Mouse (Mus musculus) fibroblast of lung, adult 2 months (primary cell): ENCODE measurements around the gene Gm28635.

Source experiments
- DNase-seq: peaks from one replicate; pipeline ENCODE4 v3.0.0-alpha.2; 2011; ENCODE audit warnings: low read depth

The Gm28635 gene

DNA sequence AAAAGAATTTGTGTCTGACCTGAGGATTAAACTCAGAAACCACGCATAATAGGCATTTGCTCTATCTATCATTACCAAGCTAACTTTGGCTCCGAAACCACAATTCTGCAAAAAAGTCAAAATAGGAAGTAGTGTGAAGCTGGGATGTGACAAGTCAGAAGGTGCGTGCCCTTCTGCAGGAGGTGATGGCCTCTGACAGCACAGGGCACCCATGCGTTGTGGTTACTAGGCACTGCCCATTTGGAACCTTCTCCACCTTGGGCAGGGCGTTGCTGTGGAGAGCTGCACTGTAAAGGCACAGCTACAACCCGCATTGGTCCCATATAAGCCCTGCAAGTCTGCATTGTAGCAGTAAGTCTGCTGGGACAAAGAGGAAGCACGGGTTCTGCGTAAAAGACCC is 85.0 kb downstream of the Gm28635 start:
- DNase-seq: no peak

DNA sequence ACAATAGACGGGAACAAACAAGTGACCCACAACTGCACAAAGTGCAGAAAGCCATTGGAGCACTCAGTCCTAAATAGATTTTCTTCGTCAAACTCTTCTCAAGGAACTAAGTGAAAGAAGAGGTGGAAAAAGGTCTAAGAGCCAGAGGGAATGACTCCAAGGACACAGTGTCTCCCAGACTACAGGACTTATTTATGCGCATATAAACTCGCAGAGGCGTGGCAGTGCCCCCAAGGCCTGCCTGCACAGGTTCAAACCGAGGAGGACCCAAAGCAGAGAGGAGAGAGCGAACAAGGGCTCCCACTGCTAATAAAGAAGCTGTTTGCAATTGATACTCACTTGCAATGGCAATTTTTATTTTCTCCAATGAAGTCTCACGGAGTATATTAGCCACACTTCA is 92.1 kb downstream of the Gm28635 start:
- no peak for DNase-seq

DNA sequence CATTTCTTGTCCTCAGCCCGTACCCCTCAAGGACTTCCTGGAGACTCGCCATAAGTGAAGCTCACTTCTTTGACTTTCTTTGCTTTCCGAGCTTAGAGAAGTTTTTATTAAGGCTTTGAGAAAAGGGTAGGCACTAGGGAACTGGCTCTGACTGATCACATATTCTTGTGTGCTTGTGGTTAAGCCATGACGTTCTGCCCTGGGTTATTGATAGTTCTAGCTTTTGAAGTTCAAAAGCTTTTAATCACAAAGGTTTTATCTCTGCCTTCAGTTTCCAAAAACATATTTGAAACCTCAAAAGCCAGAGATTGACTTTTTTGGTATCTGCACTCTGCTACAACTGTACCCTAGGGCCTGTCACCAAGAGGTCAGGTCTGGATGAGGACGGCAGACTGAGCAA is 95.6 kb downstream of the Gm28635 start:
- DNase-seq: no peak

DNA sequence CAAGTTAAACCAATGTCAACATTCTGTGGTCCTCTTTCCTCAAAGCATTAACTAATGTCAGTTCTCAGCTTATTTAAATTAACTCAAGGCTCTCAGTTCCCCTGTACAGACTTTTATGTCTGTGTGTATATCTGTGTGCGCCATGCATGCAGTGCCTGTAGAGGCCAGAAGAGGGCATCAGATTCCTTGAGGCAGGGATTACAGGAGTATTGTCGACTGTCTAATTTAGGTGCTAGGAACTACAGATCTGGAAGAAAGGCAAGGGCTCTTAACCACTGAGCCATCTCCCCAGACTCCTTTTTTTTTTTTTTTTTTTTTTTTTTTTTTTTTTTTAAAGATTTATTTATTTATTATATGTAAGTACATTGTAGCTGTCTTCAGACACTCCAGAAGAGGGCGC is 96.6 kb downstream of the Gm28635 start:
- no peak for DNase-seq

DNA sequence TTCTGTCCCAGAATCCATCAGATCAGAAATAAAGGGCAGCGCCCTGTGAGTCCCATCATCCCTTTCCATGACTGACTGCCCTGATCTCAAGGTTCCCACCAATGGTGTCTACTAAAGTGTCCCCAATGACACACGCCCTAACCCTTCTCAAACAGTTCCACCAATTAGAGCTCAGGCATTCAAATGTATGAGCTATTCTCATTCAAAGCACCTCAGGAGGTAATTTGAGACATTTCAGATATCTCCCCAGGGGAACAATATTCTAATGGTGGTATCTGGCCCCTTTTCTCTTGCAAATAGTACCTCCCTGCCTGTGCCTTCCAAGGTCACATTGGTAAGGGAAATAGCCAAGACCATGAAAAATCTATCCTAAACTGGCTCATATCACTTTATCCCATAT is 98.5 kb downstream of the Gm28635 start:
- DNase-seq: no peak

DNA sequence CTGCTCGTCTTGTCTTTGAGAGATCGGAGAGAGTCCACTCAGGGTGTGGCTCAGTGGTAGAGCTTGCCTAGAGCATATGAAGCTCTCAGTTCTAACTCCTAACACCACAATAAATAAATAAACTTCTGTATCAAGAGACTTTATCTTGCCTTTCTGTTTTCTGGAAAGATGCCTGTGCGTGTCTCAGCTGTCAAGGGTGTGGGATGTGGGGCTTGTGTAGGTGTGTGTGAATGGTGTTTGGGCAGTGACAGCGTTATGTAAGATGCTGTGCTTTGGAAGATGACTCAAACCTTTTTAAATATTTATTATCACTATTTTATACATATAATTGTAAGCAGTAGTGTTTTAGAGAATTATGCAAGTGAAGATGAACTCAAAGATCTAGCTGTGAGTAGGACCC is 103.7 kb downstream of the Gm28635 start:
- DNase-seq: no peak

DNA sequence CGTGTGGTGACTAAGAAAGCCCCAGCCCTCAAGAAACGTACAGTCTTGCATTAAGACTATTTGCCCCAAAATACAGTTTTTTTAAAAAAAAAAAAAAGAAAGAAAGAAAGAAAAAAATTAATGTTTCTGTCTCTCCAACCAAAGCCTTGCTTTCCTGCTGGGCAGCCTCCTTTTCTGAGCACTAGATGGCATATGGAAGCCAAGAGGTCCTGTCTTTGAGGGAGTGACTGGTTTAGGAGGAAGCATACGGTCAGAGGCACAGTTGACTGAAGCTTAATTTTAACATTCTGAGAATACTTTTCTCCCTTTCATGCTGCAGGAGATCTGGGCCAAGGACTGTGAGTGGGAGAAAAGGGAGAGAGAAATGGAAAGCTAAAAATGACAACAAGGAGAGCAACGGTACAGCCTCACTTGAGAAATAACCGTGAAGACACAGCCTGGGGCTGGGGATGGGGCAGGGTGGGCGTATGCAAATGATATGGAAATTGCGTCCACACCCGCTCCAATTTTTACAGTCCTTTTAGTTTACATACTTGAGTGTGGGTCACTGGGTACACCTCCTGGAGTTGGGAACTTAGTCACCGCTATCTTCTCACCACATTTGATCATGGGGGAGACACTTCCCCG is 120.8 kb downstream of the Gm28635 start:
- DNase-seq: peak; percentile 45
